Mouse (Mus musculus) lung, postnatal 14 days (tissue): ENCODE measurements around the gene Coa3.
A peak's percentile ranks its signal among the peaks of the same experiment; 100 is the strongest.

ENCODE experiments used
- DNase-seq: peaks from one replicate; pipeline ENCODE4 v3.0.0; 2021

Coa3 gene

GRCm38 (mm10) chr11:101280837-101281236 lies 1.9 kb upstream of the Coa3 start:
- no peak for DNase-seq

DNA sequence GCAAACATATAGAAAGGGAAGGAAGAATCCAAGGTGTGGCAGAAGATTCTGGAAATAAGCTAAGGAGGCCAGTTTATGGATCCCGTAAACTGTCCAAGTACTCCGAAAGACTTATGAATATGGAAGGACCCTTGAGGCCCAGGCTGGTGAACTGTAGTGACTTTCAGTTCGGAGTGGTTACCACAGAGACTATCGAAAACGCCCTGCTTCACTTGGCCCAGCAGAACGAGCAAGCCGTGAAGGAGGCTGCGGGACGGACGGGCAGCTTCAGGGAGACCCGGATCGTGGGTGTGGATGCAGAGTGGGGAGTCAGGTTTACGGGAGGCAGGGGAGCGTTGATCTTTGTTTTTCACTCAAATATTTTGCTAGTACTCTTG lies 267 bp upstream of the Coa3 start:
- DNase-seq = no peak

- DNase-seq = no peak
These were observed 1.3 kb downstream of the Coa3 start for GRCm38 (mm10) chr11:101277381-101278222.

DNA sequence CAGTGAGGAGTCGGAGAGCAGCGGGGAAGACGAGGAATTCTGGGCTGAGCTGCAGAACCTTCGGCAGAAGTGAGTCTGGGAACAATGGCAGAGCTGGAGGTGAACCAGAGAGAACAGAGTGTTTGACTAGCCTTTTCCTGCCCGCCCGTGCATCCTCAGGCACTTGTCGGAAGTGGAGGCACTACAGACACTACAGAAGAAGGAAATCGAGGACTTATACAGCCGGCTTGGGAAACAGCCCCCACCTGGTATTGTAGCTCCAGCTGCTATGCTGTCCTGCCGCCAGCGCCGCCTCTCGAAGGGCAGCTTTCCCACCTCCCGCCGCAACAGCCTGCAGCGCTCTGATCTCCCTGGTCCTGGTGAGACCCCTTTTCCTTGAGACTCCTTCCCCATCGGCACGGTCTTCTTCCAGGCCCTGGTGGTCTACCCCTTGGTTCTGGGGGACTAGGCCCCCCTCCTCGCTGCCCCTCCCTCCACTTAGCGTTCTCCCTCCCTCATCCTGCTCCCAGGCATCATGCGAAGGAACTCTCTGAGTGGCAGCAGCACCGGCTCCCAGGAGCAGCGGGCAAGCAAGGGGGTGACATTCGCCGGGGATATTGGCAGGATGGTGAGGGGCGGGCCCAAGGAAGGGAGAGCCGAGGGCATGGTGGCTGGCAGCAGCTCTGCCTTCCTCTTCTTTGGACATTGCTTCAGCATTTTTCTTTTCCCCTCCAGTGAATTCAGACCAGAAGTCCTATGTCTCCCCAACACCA lies 2.4 kb downstream of the Coa3 start:
- DNase-seq = no peak

GRCm38 (mm10) chr11:101275309-101275708 lies 3.6 kb downstream of the Coa3 start:
- no peak for DNase-seq

DNA sequence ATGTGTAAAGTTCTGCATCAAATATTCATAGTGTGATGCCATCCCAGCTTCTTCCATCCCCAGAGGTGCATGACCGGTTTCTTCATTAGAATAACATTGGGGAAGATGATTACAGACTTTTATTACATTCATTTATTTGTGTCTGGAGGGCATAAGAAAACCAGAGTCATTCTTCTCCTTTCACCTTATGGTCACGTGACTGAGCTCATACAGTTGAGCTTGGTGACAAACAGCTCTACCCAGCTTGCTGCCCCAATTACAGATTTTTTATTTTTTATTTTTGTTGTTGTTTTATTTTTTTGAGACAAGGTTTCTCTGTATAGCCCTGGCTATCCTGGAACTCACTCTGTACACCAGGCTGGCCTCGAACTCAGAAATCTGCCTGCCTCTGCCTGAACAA lies 6.5 kb downstream of the Coa3 start:
- no peak for DNase-seq

DNA sequence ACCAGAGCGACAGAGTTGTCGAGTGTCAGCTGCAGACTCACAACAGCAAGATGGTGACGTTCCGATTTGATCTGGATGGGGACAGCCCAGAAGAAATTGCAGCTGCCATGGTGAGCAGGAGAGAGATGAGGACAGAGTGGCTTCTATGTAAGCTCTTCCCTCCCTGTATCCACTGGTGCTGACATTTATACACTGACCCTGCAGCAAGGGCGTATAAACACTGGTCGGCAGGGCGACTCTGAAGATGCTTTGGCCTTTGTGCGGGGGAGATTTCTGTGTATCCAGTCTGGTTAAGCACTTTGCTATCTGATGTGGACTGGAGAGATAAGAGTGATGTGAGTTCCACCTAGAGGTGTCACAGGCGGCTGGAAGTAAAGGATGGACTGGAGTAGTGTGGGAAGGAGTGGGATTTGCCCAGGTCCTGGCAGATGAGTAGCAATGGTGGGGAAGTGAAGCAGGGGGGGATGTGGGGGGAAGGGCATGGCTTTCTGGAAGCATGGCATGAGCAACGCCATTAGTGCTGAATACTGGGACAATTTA lies 9.3 kb downstream of the Coa3 start:
- no peak for DNase-seq

GRCm38 (mm10) chr11:101265906-101266305 lies 13.0 kb downstream of the Coa3 start:
- DNase-seq = no peak

GRCm38 (mm10) chr11:101264954-101265471 lies 13.9 kb downstream of the Coa3 start:
- DNase-seq = no peak

- DNase-seq = no peak
These were observed 15.0 kb downstream of the Coa3 start for GRCm38 (mm10) chr11:101263989-101264280.

DNA sequence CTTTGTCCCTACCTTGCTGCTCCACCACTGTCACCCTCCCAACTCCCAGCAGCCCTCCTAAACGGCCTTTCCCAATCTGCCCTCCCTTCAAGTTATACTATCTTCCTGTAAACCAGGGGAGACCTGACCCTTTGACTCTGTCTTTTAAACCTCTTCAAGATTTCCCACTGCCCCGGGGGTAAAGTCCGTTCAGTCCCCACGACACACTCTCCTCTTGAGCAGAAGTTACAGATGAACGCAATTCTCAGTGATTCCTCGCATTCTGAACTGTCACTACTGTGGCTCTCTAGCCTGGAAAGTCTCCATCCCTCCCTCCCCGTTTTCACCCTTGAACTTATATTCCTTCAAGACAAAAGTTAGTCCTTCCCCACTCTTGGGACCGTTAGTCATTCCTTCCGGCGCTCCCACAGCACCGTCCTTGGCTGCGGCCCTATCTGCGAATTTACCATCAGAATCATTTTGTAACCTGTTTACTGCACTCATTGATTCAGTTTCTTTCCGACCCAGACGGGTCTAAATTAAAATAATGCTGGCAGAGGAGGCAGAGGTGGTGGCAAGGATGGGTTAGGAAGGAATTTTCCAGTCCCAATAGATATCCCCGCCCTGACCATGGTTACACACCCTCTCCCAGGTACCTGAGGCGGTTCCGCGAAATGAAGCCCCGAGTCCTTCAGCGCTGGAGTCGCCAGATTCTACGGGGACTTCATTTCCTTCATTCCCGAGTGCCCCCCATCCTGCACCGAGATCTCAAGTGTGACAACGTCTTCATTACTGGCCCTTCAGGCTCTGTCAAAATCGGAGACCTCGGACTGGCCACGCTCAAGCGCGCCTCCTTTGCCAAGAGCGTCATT lies 15.6 kb downstream of the Coa3 start:
- DNase-seq = no peak

GRCm38 (mm10) chr11:101262272-101262967 lies 16.5 kb downstream of the Coa3 start:
- no peak for DNase-seq

- no peak for DNase-seq
These were observed 18.0 kb downstream of the Coa3 start for GRCm38 (mm10) chr11:101260826-101261380.

GRCm38 (mm10) chr11:101259948-101260825 lies 18.7 kb downstream of the Coa3 start, which contains the start of gene Wnk4:
Wnk4 (plus strand) TSS chr11:101260567.
- DNase-seq = peak; percentile 70

DNA sequence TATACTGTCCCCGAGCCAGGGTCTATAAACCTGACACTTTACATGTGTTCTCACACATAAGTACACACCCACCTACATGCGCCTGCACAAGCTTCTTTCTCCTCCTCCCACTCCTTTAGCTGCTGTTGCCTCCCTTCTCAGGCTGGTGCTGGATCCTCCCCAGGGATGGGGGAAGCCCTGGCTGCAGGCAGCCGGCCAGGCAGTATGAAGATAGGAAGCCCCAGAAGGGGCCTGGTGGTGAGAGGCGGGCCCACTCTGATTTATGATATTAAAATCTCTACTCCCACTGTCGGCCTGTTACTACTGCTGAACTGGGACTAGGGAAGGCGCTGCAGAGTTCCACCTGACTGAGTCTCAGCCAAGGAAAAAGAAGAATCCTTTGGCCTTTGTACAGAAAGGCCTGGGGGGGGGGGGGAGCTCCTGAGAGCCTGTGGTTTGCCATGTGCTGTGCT lies 19.6 kb downstream of the Coa3 start:
- DNase-seq = no peak

DNA sequence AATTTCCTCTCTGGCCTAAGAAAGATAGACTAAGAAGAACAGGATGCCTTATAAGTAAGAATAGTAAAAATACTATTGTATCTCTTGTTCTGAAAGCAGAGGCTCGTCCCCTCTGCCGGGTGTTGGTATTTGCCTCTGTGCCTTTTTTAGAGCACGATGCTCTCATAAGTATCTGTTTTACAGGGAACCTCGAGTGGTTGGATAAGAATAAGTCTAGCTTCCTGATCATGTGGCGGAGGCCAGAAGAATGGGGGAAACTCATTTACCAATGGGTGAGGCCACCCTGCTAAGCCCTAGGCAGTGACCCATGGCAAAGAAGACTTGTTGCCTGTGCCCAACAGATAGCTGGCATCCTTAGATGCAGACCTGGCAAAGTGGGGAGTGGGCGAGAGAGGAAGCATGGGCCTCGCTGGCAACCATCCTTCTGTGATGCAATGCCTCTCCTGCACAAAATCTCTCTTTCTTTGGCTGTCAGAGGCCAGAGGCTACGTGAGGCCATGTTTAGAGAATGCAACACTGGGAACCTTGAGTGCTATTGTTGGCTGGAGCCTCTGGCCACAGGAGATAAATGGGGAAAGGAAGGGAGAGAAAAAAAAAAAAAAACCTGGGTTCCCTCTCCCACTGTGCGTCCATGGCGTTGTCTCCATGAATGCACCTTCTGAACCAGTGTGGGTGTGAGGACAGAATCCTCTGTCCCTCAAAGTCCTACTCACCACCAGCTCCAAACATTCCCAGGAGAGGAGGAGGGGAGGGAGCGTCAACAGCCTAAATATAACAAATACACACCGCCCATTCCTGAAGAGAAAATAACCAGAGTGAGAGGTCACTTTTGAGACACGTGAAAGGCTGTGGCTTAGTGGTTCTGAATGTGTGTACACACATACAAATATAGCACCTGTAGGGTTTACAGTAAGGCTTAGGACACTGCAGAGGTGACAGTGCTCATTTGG lies 22.8 kb downstream of the Coa3 start:
- DNase-seq = no peak

DNA sequence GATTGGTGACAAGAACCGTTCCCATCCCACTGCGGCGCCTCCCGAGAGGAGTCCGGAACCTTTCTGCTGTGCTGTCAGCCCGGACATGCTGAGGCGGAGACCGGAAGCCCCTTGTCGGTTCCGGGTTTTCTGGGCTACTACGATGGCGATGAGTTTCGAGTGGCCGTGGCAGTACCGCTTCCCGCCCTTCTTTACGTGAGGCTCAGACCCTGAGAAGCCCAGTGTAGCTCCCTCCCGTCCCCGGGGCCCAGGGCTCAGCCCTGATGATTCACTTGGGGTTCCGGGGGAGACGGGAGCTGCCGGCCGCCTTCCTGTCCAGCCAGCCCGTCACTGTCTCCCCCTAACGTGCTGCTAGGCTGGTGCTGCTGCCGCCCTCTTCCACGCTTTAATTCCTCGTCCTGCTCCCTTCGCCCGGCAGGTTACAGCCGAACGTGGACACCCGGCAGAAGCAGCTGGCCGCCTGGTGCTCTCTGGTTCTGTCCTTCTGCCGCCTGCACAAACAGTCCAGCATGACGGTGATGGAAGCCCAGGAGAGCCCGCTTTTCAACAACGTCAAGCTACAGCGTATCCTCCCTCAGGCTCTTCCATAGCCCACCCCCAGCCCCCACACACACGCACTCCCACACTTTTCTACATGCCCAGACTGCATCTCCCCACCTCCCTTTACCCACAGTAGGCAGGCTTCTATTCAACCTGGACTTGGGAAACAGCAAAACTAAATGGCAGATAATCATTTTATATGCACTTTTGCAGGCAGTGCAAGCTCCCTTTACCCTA lies 25.1 kb downstream of the Coa3 start, which contains the start of gene Vps25:
Vps25 (plus strand) TSS at position 95 of the 777 bp plus-strand sequence.
- peak; percentile 87 for DNase-seq

- no peak for DNase-seq
These were observed 26.0 kb downstream of the Coa3 start for GRCm38 (mm10) chr11:101252941-101253340.

DNA sequence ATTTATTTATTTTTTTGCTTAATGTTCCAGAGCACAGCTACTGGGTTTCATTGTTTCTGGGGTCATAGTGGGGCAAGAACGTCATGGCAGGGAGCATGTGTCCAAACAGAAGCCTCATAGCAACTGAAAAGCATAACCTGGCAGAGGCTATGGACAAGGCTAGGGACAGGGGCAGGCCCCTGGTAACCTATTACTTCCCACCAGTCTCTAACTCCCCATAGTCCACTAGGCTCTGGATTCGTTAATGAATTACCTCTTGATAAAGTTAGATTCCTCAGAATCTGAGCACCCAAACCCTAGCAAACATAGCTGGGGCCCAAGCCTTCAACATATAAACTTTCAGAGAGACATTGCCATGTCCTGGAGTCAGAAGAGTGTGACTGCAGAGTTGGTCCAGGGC lies 27.9 kb downstream of the Coa3 start:
- no peak for DNase-seq
